Mouse (Mus musculus) hindbrain, embryonic 15.5 days (tissue): Measurements from ENCODE around the gene Atp6v1g3. TPM values are rescaled to one million over a fixed set of nuclear protein-coding genes. Genes with fewer than 3 reads are reported as not detected.

Experiments used
- ATAC-seq: fragments of 200-750 bp; cut with Nextera tagmentation; 2 replicates; pipeline ENCODE4 v1.8.0; 2017; ENCODE audit warnings: low read depth, moderate number of reproducible peaks, moderate TSS enrichment; ENCODE audit not compliant: low FRiP score
- H3K27ac ChIP-seq: fragments of 300-500 bp; sonication (generic); replicated peaks from 2 replicates; pipeline ENCODE4 v1.5.1; 2015; ENCODE audit warnings: mild to moderate bottlenecking, inconsistent platforms
- H3K27me3 ChIP-seq: fragments of 300-500 bp; sonication (generic); 2 replicates; pipeline ENCODE4 v1.6.1; 2015; ENCODE audit warnings: control low read depth, inconsistent platforms
- H3K36me3 ChIP-seq: fragments of 300-500 bp; sonication (generic); 2 replicates; pipeline ENCODE4 v1.6.1; 2015; ENCODE audit warnings: control low read depth, inconsistent platforms
- H3K4me1 ChIP-seq: fragments of 300-500 bp; sonication (generic); replicated peaks from 2 replicates; pipeline ENCODE4 v1.6.1; 2015; ENCODE audit warnings: control low read depth, inconsistent platforms
- H3K4me2 ChIP-seq: fragments of 300-500 bp; sonication (generic); 2 replicates; pipeline ENCODE4 v1.6.1; 2015; ENCODE audit warnings: moderate library complexity, mild to moderate bottlenecking, inconsistent platforms
- H3K4me3 ChIP-seq: fragments of 300-500 bp; sonication (generic); 2 replicates; pipeline ENCODE4 v1.5.1; 2015; ENCODE audit warnings: mild to moderate bottlenecking, inconsistent platforms
- H3K9ac ChIP-seq: fragments of 300-500 bp; sonication (generic); 2 replicates; pipeline ENCODE4 v1.6.1; 2015; ENCODE audit warnings: inconsistent platforms
- H3K9me3 ChIP-seq: fragments of 300-500 bp; sonication (generic); 2 replicates; pipeline ENCODE4 v1.6.1; 2016; ENCODE audit warnings: control low read depth, inconsistent platforms
- WGBS: fragments of 180-500 bp; shearing (Covaris S2); methylation state at CpG from one replicate; pipeline ENCODE4 v1.1.7; 2015; 5-methylcytosine and 5-hydroxymethylcytosine counted together
- polyA plus RNA-seq: library from polyadenylated mRNA; unstranded; fragments of >200 nt; fragmentation: Nextera tagmentation; extraction: Ambion mirVana; gene quantifications from 2 replicates; pipeline ENCODE4 v1.2.1, GENCODE M21; 2015

Gene Atp6v1g3
- polyA plus RNA-seq, 1 experiment from 2014 or later = not detected

- Histone ChIP-seq H3K4me3 (peak overlapping the region; percentile 20; the same call in 1 of the 2 replicates), H3K4me1 (peaks cover 13% of the 10 kb centered on the region), H3K9me3 (no peaks in the 10 kb centered on the region), H3K36me3 (no peaks in the 10 kb centered on the region), H3K4me2 (peak overlapping the region; percentile 50), H3K9ac (no peak overlapping the region), H3K27ac (no peak overlapping the region), H3K27me3 (peaks cover 6% of the 10 kb centered on the region; the same call in 1 of the 2 replicates)
- peak; percentile 49; the same call in 1 of the 2 replicates for ATAC-seq
- 13% methylated on average over 12 of the region's 12 CpGs for WGBS
These were observed 54.8 kb downstream of the Atp6v1g3 start for GRCm38 (mm10) chr1:138328320-138328719.

GRCm38 (mm10) chr1:138330556-138330955 is 57.0 kb downstream of the Atp6v1g3 start:
- H3K36me3 ChIP-seq = no peaks in the 10 kb centered on the region
- H3K27me3 ChIP-seq = peaks cover 6% of the 10 kb centered on the region; the same call in 1 of the 2 replicates
- no peaks in the 10 kb centered on the region for H3K9me3 ChIP-seq
- H3K4me2 ChIP-seq = no peak overlapping the region
- H3K27ac ChIP-seq = no peak overlapping the region
- no peak overlapping the region for H3K9ac ChIP-seq
- WGBS = 98% methylated on average over 2 of the region's 2 CpGs
- H3K4me1 ChIP-seq = peaks cover 12% of the 10 kb centered on the region
- no peak overlapping the region for H3K4me3 ChIP-seq
- ATAC-seq = no peak

- Histone ChIP-seq H3K4me2 (no peak overlapping the region), H3K27ac (no peak overlapping the region), H3K4me1 (peaks cover 3% of the 10 kb centered on the region; the same call in 1 of the 2 replicates), H3K36me3 (no peaks in the 10 kb centered on the region), H3K4me3 (no peak overlapping the region), H3K9ac (no peak overlapping the region), H3K9me3 (no peaks in the 10 kb centered on the region), H3K27me3 (peaks cover 6% of the 10 kb centered on the region; the same call in 1 of the 2 replicates)
- ATAC-seq = no peak
- WGBS = 83% methylated on average over 4 of the region's 4 CpGs
These were observed 58.1 kb downstream of the Atp6v1g3 start for GRCm38 (mm10) chr1:138331596-138331995.

- no peak overlapping the region for H3K27ac ChIP-seq
- H3K4me1 ChIP-seq = no peaks in the 10 kb centered on the region
- ATAC-seq = no peak
- no peaks in the 10 kb centered on the region for H3K36me3 ChIP-seq
- WGBS = 59% methylated on average over 2 of the region's 2 CpGs
- no peaks in the 10 kb centered on the region for H3K9me3 ChIP-seq
- no peak overlapping the region for H3K9ac ChIP-seq
- H3K27me3 ChIP-seq = 0 out of 2 replicates have a peak, but pooled peaks cover under 1% of the 10 kb centered on the region
- H3K4me2 ChIP-seq = no peak overlapping the region
- no peak overlapping the region for H3K4me3 ChIP-seq
These were observed 61.2 kb downstream of the Atp6v1g3 start for GRCm38 (mm10) chr1:138334701-138335100.

GRCm38 (mm10) chr1:138337417-138337816 is 63.9 kb downstream of the Atp6v1g3 start:
- H3K27ac ChIP-seq = no peak overlapping the region
- no peak for ATAC-seq

More at GRCm38 (mm10) chr1:138337417-138337816, 63.9 kb downstream of the Atp6v1g3 start:
- H3K27me3 ChIP-seq = no peaks in the 10 kb centered on the region
- H3K4me3 ChIP-seq = no peak overlapping the region
- H3K9me3 ChIP-seq = no peaks in the 10 kb centered on the region
- no peak overlapping the region for H3K4me2 ChIP-seq
- no peaks in the 10 kb centered on the region for H3K4me1 ChIP-seq
- H3K9ac ChIP-seq = no peak overlapping the region
- H3K36me3 ChIP-seq = no peaks in the 10 kb centered on the region
- 97% methylated on average over 2 of the region's 2 CpGs for WGBS

Other genes with a start within 250 kb of the Atp6v1g3 start
- 0.93 and 1.4 TPM in 2 replicates for gene Ptprc, start 98.0 kb upstream of the Atp6v1g3 start, polyA plus RNA-seq